Mouse (Mus musculus) urinary bladder, postnatal 10 days (tissue): ENCODE results near the gene Mfsd14a.
"Not testable (repeated sequence)": the region's sequence is repeated elsewhere in the genome, so short reads cannot be mapped to it uniquely, and the experiment has no call there.

Source experiments
- DNase-seq: peaks from one replicate; pipeline ENCODE4 v3.0.0; 2022; ENCODE audit warnings: low spot score

Mfsd14a gene

DNA sequence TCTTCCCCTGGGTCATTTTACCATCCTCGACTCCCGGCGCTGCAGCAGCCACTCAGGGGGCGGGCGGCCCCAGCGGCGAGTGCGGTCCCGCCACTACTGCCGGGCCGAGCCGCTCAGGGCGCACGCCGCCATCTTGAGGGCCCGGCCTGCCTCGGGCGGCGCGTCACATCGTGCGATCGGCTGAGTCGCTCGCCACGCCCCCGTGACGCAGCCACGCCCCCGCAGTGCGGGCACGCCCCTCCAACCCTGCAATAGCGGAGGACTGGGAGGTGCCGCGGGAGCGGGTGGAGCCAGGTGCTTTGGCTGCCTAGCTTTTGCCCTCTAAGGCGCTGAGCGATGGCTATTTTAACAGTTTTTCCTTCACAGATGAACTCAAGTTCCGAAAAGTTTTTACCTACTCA, at the start of gene Mfsd14a:
Mfsd14a (minus strand) TSS at position 215 of the 401 bp plus-strand sequence.
- DNase-seq, result peak; percentile 98

DNA sequence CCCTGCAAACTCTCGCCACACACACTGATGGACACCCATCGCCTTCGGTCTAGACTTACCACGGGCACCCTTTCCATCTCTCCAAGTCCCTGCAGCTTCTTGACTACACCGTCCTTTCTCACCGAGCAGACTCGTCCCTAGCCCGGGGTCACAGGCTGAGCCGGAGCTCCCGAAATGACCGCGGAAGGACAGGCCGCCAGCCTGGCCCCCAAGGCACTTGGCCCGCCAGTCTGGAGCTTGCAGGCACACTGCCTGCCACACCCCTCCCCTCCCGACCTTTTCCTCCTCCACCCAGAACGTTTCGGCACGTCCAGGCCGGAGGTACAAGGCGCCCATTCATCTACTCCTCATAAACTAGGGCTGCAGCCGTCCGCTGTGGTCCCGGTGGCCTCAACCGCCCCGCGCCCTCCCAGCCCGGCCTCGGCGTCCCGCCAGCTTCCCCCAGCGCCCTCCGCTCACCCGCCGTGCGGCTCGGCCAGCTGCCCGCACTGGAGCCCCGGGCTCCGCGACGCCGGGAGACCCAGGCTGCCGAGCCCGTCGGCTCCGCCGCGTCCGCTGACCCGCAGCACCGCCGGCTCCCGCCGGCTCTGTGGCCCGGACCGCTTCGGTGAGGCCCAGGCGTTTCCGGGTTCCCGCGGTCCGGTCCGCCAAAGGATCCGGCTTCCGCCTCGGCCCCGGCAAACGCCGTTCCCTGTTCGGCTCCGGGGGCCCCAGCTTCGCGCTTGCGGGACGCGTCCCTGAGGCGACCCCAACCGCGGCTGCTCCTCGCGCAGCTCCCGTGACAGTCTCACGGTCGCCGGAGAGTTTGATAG, 49.4 kb upstream of the Mfsd14a start:
- peak; percentile 27 for DNase-seq

DNA sequence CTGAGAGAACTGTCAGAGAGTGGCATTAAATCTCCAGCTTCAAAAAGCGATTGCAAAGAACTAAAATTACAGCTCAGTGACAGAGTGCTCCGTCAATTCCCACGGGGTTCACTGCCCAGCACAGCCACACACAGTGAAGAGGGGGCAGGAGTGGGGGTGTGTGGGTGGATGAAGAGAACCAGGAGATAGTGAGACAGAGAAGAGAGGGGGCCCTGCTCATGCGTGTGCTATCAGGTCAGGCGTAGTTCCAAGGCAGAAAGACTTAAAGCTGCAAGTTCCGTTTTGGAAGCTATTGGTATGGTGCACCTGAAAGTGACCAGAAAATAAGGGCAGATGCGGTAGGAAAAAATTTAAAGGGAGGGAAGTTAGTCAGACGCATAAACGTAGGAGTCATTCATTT, 48.5 kb upstream of the Mfsd14a start:
- DNase-seq, result no peak

GRCm38 (mm10) chr3:116705637-116706204, 43.2 kb upstream of the Mfsd14a start:
- no peak for DNase-seq

DNA sequence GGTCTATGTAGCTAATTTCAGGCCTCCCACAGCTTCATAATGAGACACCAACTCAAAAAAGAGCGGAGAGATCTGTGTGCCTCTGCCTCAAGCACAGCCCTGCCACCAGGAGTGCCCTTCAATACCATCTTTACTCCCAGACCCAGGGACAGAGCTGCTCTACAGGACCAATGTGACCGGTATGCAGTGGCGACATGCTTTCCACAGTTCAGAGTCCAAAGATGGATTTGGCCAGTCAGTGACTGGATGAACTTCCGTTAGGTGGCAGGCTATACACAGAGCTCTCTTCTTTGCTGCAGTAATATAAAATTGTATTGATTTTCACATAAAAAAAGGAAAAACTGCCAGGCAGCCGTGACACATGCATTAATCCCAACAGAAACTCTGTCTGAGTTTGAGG, 41.4 kb upstream of the Mfsd14a start:
- no peak for DNase-seq

- no peak for DNase-seq
Observed at GRCm38 (mm10) chr3:116702647-116703272, 40.3 kb upstream of the Mfsd14a start.

- no peak for DNase-seq
Observed at GRCm38 (mm10) chr3:116701601-116702000, 39.1 kb upstream of the Mfsd14a start.

DNA sequence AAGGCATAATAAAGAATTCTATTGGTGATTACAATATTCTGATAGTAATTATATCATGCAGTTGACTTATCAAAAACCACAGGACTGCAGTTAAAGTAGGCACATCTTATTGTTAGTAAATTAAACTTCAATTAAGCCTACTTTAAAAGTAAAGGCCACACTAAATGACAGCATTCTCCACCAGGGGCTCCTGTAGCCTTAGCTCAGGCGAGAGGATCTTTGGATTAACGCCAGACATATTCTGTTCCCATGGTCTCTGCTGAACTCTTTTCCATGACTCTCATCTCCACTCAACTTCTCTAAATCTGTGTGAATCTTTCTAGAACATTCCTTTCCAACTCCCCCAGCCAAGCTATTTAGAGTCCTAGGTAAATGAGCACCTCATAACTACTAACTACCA, 36.3 kb upstream of the Mfsd14a start:
- DNase-seq, result no peak

DNA sequence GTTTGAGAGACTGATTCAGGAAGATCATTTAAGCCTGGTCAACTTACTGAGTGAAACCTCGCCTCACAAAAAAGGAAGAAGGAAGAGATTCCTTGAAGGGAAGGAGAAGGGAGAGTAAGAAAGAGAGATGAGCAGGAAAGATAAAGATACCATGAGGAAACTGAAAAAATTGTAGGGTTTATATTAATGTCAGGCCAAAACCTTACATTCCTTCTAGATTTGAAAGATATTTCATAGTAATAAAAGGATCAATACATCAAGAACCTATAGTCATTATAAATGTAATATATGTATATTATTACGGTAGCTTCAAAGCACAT, 33.1 kb upstream of the Mfsd14a start:
- no peak for DNase-seq

DNA sequence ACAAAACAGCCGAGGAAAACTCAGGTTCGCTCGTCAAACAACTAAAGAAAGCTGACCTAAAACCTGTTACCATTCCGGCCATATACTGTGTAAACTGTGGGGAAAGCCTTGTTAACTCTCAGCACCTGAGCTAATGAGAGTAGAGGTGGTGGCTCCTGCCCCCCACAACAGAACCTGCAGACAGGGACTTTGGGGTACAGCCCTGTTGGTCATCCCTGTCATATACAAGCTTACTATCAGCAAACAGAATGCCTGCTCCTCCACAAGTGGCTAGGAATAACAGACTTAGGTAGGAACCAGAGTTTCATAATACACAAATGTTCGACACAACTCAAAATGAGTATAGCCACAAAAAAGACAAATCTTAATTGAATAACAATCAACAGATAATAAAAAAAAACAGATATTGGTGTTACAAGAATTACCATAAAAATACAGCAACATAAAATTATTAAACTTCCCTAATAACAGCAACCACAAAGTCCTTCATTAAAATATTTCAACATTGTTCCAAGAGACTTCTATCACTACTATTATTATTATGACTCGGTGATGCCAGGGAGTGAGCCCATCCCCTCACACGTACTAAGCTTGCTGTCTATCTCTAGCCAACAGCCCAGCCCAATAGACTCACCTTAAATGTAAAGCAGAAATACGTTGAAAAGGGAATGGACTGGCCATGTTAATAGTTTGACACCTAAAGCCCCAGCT, 32.6 kb upstream of the Mfsd14a start:
- DNase-seq, result no peak

GRCm38 (mm10) chr3:116694312-116694711, 31.8 kb upstream of the Mfsd14a start:
- DNase-seq, result no peak

DNA sequence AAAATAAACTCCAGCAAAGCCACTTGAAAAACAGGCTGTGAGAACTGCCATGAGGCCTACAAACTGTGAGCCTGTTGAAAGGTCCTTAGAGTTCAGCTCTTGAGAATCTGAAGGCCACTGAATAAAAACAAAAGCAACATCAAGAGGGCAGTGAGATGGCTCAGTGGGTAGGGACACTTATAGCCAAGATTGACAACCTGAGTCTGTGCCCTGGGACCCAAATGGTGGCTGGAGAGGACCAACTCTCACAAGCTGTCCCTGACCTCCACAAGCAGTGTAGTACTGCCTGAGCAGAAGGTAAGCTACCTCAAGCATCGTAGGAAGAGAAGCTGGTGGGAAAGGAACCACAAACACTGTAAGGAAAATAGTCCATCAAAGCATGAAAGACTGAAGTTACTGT, 18.7 kb upstream of the Mfsd14a start, which contains the start of gene Gm43191:
Gm43191 (minus strand) TSS at position 101 of the 400 bp plus-strand sequence.
- DNase-seq, result no peak

- not testable (repeated sequence) for DNase-seq
Observed at GRCm38 (mm10) chr3:116664281-116664680, 1.8 kb upstream of the Mfsd14a start.

- DNase-seq, result no peak
Observed at GRCm38 (mm10) chr3:116661870-116662414, 535 bp downstream of the Mfsd14a start.

GRCm38 (mm10) chr3:116661288-116661869, 1.1 kb downstream of the Mfsd14a start:
- DNase-seq, result no peak

GRCm38 (mm10) chr3:116659856-116660430, 2.5 kb downstream of the Mfsd14a start:
- DNase-seq, result no peak

DNA sequence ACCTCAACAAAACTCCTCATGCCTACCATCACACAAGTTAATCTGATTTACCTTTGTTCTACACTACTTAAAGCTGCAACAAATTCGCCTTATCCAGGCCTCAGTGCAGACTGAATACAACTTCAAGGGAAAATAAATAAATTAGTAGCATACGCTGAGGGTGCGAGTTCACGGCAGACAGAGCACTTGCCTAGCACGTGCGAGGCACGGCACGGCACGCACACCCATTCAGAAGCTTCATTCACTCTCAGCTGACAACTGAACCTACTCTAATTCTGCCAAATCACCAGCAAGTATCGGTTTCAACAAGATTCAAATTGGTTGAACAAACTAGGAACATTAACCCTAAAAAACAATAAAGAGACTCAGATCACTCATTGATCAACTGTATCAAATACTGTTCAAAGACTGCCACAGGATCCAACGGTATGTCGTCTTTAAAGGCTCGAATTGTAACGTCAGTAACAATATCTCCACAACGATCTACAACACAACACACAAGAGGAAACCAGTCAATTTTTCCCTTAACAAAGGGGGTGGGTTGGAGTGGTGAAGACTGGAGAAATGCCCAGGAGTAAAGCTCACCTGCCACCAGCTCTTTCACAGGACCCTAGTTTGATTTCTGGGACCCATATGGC, 3.4 kb downstream of the Mfsd14a start:
- DNase-seq, result no peak

DNA sequence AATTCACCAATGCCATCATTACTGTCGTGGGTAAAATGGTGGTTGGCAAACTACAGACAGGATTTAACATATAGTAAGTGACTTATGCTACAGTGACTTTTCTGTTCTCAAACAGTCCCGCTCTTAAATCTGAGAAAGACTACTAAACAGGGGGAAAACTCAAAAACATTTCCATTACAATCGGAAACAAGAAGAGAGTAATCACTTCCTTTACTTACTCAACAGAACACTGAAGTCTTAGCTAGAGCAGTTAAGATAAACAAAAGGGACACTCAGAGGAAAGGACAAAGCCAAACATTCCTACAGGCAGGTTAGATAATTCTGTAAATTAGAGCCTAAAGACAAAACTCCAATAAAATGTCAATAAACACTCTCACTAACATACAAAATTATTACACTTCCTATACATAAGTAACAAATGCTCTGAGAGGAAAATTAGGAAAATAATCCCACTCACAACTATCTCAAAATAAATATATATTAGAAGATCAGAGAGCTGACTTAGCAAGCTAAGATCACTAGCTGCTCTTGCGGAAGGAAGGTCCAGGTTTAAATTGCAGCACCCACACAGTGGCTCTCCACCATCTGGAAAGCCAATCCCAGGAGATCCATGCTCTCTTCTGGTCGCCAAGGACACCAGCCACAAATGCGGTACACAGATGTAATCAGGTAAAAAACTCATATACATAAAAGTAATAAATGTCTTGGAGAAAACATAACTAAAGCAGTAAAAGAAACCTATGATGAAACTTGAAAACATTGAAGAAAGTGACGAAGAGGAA, 6.1 kb downstream of the Mfsd14a start:
- DNase-seq, result no peak

- DNase-seq, result not testable (repeated sequence)
Observed at GRCm38 (mm10) chr3:116654051-116654450, 8.4 kb downstream of the Mfsd14a start.

DNA sequence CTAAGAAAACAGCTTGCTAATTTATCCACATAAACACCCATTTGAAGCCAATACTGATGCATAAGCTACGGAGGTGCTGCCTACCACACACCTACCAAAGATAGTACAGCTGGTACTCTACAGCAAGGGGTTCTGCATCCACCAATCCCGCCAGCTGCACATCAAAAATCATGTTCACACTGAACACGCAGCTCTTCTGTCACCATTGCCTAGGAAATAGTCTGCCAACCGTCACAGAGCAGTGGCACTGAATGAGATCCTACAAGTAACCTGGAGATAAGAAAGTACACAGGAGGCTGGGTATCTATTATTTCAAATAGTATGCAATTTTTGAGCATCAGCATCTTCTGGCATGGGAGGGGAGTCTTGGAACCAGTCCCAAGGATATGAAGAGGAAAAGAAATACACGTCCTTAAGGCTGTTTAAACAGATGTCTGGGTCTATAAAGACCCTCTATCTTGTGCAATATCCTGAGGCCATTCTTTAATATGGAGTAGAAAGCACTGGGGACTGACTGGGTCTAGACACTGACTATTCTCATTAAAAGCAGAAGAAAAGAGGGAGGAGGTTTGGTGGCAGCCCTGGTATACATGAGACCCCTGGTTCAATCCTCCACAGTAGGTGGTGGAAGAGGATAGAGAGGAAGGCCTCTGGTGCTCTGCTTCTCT, 9.1 kb downstream of the Mfsd14a start:
- no peak for DNase-seq
